Mouse (Mus musculus): ENCODE results near the gene Slc22a14. TPM values are rescaled to one million over a fixed set of nuclear protein-coding genes. Genes with fewer than 3 reads are reported as not detected.

Gene Slc22a14
- polyA plus RNA-seq, 1 experiment = 0.05 TPM

DNA sequence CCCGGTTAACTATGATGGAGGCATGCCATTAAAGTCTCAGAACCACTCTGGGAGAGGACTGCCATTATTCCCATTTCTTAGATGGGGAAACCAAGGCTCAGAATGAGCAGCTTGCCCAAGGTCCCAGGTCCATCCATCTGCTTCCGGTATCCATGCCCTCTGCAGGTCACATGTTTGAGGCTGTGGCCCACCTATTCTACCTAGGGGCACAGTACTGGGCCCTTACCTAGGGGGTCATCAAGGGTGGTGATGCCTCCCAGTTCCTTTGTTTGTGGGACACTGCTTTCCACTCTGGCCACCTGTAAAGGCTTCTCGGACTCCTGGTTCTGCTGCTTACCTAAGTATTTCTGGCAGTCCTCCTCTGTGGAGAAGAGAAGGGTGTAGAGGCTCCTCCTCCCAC, 27.0 kb downstream of the Slc22a14 start:
- TF ChIP-seq POLR2A (IDR thresholded peaks at IDR 0.05; ENCODE audit: borderline replicate concordance, extremely low read depth, insufficient read depth, insufficient read length, poor library complexity, severe bottlenecking) = no peak
- no peak for TF ChIP-seq CTCF (IDR thresholded peaks at IDR 0.05; ENCODE audit: borderline replicate concordance, extremely low read depth, insufficient read depth, insufficient read length)

DNA sequence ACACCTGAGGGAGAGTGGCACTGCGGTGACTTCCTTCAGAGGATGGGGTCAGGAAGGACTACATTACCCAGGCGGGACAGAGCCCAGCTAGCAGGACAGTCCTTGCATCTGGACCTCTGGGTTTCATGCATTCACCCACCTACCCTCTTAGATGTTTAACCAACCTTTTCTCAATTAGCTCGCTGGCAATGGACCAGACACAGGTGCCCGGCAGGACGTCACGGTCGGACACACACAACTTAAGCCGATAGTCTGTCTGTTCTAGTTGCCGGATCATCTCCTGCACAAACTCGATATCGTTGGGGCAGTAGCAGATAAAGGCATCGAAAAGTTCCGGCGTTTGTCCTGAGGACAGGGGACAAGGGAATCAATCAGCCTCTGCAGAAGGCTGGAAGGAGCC, 27.5 kb downstream of the Slc22a14 start:
- DNase-seq (ENCODE audit: low read depth) = no peak
- TF ChIP-seq CTCF (IDR thresholded peaks at IDR 0.05; ENCODE audit: borderline replicate concordance, extremely low read depth, insufficient read depth, insufficient read length) = no peak
- TF ChIP-seq POLR2A (IDR thresholded peaks at IDR 0.05; ENCODE audit: borderline replicate concordance, extremely low read depth, insufficient read depth, insufficient read length, poor library complexity, severe bottlenecking) = no peak

More for the DNA sequence above, 27.0 kb downstream of the Slc22a14 start:
- DNase-seq (ENCODE audit: low read depth) = no peak

DNA sequence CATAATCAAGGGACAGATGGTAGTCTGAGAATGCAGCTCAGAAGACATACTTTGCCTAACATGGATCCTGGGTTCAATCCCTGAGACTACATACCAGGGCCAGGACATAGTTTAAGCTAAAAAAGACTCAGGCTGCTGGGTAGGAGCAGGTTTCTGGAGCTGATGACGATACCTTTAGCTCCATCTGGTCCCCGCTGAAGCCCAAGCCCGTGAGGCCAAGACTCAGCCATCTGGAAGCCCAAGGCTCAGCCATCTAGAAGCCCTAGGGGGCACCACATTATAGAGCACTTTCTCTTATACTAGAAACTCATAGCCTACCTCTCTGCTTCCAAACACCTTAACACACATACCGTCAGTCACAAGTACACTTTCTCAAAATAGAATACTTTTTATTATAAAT, 29.8 kb downstream of the Slc22a14 start:
- DNase-seq (ENCODE audit: low read depth) = no peak

DNA sequence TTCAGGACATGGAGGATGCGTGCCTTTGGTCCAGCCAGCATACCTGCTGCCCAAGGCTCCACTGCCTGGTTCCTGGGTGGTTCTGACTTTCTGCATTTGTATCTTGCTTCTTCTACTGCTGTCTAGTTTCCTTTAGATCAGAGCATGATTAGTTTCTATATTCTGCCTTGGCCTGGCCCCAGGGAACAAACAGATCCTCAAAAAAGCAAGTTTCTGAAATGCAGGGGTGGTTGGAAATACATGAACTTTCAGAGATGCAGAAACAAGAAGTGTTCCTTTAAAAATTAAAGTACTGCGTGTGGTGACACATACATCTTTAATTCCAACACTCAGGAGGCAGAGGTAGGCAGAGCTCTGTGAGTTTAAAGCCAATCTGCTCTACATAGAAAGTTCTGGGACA, 30.5 kb downstream of the Slc22a14 start:
- no peak for DNase-seq (ENCODE audit: low read depth)
- TF ChIP-seq POLR2A (IDR thresholded peaks at IDR 0.05; ENCODE audit: borderline replicate concordance, extremely low read depth, insufficient read depth, insufficient read length, poor library complexity, severe bottlenecking) (no peak), CTCF (IDR thresholded peaks at IDR 0.05; ENCODE audit: borderline replicate concordance, extremely low read depth, insufficient read depth, insufficient read length) (no peak)

More for the DNA sequence above, 29.8 kb downstream of the Slc22a14 start:
- TF ChIP-seq CTCF (IDR thresholded peaks at IDR 0.05; ENCODE audit: borderline replicate concordance, extremely low read depth, insufficient read depth, insufficient read length) (no peak), POLR2A (IDR thresholded peaks at IDR 0.05; ENCODE audit: borderline replicate concordance, extremely low read depth, insufficient read depth, insufficient read length, poor library complexity, severe bottlenecking) (no peak)

DNA sequence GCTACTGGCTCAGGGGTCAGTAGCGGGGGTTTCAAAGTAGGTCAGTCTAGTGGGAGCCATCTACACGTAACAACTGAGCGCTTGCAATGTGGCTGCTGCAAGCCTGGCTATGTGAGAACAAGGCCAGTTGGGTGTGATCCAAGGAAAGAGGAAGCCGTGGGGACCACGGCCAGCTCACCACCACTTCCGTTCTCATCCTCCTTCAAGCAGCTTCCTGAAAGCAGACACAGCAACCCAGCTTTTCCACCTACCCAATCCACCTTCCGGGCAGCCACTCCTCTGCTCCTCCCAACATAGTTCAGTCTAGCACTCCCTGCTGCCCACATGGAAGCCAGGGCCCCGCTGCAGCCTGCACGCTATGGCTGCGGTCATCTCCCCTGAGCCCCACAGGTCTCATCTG, 31.0 kb downstream of the Slc22a14 start:
- no peak for DNase-seq (ENCODE audit: low read depth)
- TF ChIP-seq CTCF (IDR thresholded peaks at IDR 0.05; ENCODE audit: borderline replicate concordance, extremely low read depth, insufficient read depth, insufficient read length) (no peak), POLR2A (IDR thresholded peaks at IDR 0.05; ENCODE audit: borderline replicate concordance, extremely low read depth, insufficient read depth, insufficient read length, poor library complexity, severe bottlenecking) (no peak)

DNA sequence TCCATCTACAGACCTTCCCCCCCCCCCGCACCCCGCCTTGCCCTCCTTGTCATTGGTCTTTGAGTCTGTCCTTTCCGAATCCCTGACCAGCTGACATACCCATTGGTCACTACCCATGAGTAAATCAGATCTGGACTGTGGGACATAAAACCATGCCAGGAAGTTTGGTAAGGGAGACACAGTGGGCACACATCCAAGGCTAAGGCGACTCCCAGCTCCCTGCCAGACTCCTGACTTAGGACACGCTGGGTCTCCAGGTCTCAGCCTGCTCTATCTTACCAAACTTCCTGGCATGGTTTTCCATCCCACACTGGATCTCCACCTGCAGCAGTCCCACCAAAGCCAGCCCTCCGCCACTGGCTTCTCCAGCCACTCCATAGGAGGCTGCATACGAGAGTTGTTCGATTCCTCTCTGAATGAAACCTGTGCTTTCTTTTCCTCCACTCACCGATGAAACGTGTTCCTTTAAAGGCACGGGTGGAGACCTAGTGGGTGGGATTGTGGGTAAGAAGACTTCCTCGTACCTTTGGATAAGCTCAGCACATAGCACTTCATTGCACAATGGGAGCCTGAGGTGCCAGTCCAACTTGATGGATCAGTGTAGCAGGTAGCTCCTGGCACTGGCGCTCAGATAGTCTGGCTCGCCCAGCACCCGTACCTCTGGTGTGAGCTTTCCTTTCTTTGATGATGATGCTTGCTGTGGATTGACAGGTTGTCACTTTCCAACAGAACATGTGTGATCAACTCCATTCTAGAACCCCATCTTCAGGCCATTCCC, 35.0 kb downstream of the Slc22a14 start:
- DNase-seq (ENCODE audit: low read depth) = no peak
- TF ChIP-seq POLR2A (IDR thresholded peaks at IDR 0.05; ENCODE audit: borderline replicate concordance, extremely low read depth, insufficient read depth, insufficient read length, poor library complexity, severe bottlenecking) (no peak), CTCF (IDR thresholded peaks at IDR 0.05; ENCODE audit: borderline replicate concordance, extremely low read depth, insufficient read depth, insufficient read length) (no peak)

DNA sequence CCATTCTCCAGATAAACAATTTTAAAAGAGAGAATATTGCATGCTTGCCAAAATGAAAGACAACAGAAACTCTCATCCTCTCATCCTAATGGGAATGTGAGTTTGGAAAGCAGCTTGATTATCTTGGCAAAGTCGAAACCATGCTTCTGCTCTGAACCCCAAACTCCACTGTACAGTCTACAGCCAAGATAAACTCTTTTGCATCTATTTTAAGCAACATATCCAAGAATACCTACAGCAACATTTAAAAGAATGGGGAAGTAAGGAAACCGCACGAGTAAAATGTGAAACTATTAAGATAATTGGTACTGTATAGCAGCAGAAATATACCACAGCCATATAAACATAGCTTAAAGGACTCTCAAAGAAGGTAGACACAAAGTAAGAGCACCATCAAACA, 36.9 kb downstream of the Slc22a14 start:
- DNase-seq (ENCODE audit: low read depth) = no peak

DNA sequence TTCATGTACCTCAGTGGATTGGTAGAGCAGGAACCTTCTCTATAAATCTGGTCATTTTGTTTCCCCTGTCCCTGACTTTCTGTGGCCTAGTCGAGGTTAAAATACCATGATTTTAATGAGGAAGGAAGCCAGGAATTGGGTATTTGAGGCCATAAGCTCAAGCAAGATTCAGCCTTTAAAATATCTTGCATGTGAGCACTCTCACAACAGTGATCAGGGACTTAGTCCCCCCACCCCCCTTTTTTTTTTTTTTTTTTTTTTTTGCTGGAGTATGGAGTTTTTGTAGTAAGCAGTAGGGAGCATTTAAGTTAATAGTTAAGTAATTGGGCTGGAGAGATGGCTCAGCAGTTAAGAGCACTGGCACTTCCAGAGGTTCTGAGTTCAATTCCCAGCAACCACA, 41.2 kb downstream of the Slc22a14 start:
- no peak for TF ChIP-seq CTCF (IDR thresholded peaks at IDR 0.05; ENCODE audit: borderline replicate concordance, extremely low read depth, insufficient read depth, insufficient read length)
- TF ChIP-seq POLR2A (IDR thresholded peaks at IDR 0.05; ENCODE audit: borderline replicate concordance, extremely low read depth, insufficient read depth, insufficient read length, poor library complexity, severe bottlenecking) = no peak
- no peak for DNase-seq (ENCODE audit: low read depth)

More for the DNA sequence above, 36.9 kb downstream of the Slc22a14 start:
- TF ChIP-seq POLR2A (IDR thresholded peaks at IDR 0.05; ENCODE audit: borderline replicate concordance, extremely low read depth, insufficient read depth, insufficient read length, poor library complexity, severe bottlenecking) = no peak
- no peak for TF ChIP-seq CTCF (IDR thresholded peaks at IDR 0.05; ENCODE audit: borderline replicate concordance, extremely low read depth, insufficient read depth, insufficient read length)

DNA sequence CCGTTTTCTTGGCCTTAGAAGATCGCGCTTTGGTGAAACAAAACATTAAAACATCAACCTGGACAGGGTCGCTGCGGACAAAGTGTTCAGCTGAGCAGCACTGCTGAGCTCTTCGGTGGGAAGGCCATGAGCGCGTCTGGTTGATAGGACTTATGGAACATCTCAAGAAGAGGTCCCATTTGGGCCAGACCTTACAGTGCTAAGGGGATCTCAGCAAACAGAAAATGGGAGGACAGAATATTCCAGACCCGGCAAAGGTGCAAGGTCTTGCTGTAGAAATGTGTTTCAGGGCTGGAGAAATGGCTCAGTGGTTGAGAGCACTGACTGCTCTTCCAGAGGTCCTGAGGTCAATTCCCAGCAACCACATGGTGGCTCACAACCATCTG, 42.1 kb downstream of the Slc22a14 start:
- TF ChIP-seq CTCF (IDR thresholded peaks at IDR 0.05; ENCODE audit: borderline replicate concordance, extremely low read depth, insufficient read depth, insufficient read length) = no peak
- TF ChIP-seq POLR2A (IDR thresholded peaks at IDR 0.05; ENCODE audit: borderline replicate concordance, extremely low read depth, insufficient read depth, insufficient read length, poor library complexity, severe bottlenecking) = no peak
- DNase-seq (ENCODE audit: low read depth) = no peak

DNA sequence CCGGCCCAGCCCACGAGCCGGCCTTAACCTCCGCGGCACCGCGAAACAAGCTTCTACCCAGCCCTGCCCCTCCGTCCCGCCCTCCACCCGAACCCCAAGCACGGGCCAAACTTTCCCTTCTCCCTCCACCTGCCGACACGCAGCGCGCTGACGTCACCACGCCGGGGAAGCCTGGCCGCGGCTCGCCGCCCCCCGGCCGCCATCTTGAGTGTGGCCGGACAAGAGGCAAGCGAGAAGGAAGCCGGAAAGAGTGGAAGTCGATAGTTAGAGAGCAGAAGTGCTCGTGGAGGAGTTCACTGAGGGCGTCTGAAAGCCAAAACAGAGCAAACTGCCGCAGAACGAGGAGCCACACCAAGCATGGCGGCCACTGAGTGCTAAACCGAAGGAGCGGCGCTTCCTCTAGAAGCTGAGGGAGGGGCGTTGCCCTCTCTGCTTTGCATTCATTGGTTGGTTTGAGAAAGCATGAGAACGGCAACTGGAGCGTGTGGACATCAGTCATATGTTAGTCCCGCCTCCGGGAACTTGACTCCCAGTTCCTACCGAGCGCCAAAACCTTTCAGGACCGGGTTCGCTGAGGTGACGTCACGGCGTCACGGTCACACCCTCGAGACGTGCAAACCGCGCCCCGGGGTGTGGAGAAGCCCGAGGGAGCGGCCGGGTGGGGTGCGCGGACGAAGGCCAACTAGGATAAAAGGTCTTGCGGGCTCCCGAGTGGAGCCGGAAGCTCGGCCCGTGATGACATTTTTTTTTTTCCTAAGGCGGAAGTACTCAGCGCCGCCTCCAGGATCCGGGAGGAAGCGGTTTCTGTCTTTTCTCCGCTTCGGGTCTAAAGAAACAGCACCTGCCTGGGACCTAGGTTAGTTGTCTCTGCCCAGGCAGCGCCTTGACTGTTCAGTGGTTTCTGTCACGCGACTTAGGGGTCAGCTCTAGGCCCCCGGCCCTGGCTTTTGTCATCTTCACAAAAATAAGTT, 42.8 kb downstream of the Slc22a14 start, which contains the start of gene Oxsr1:
Gene Oxsr1 (minus strand): TSS at position 139 of the 971 bp plus-strand sequence.
- TF ChIP-seq POLR2A (IDR thresholded peaks at IDR 0.05; ENCODE audit: borderline replicate concordance, extremely low read depth, insufficient read depth, insufficient read length, poor library complexity, severe bottlenecking) (peak; percentile 25; the same call in 1 of the 2 replicates), CTCF (IDR thresholded peaks at IDR 0.05; ENCODE audit: borderline replicate concordance, extremely low read depth, insufficient read depth, insufficient read length) (peak; percentile 62)
- DNase-seq (ENCODE audit: low read depth) = peak; percentile 100

Measured in brain, embryonic 14.5 days (tissue).